Mouse (Mus musculus) megakaryocyte, adult 5-6 weeks (primary cell): Measurements from ENCODE around the gene Ifna5. TPM values are rescaled to one million over a fixed set of nuclear protein-coding genes. Genes with fewer than 3 reads are reported as not detected.

Source experiments
- ATAC-seq: 2 replicates; pipeline ENCODE4 v1.8.0; 2016; ENCODE audit warnings: mild to moderate bottlenecking, inconsistent platforms; ENCODE audit not compliant: poor library complexity, severe bottlenecking
- total RNA-seq, 2 experiments: library from RNA; stranded (forward) in 1 of 2; stranded (reverse) in 1 of 2; fragments of 153-499, 151-499 nt in 1 of 2; fragments of 221-1000, 200-1000 nt in 1 of 2; gene quantifications; 2 replicates each; pipeline versions ENCODE4 v1.2.3 to v1.2.4; 2015 to 2017

The Ifna5 gene
- total RNA-seq, 2 experiments from 2014 or later, result not detected

- ATAC-seq, result peak; percentile 72
Observed at GRCm38 (mm10) chr4:88859214-88859613, 23.9 kb downstream of the Ifna5 start.

DNA sequence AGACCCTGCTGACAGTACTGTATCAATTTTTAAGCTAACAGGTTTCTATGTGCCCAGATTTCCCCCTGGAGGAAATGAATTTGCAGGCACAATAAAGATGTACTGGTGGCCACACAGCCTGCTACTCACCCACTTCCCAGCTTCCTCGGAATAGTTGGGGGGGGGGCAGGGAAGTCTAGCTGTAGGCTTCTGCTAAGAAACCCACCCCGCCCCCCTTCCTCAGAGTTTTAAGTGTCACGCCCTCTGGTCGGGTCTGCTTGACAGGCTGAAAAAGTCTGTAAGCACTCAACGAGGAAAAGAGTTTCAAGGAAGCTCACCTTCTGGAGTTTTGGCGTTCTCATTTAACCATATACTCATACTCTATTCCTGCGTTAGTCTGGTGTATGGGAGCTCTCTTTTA, 28.0 kb downstream of the Ifna5 start:
- ATAC-seq, result no peak

GRCm38 (mm10) chr4:88864599-88864998, 29.3 kb downstream of the Ifna5 start:
- ATAC-seq, result peak; percentile 75

GRCm38 (mm10) chr4:88865011-88865569, 29.8 kb downstream of the Ifna5 start:
- ATAC-seq, result peak; percentile 59

GRCm38 (mm10) chr4:88867366-88867925, 32.1 kb downstream of the Ifna5 start:
- ATAC-seq, result peak; percentile 71

DNA sequence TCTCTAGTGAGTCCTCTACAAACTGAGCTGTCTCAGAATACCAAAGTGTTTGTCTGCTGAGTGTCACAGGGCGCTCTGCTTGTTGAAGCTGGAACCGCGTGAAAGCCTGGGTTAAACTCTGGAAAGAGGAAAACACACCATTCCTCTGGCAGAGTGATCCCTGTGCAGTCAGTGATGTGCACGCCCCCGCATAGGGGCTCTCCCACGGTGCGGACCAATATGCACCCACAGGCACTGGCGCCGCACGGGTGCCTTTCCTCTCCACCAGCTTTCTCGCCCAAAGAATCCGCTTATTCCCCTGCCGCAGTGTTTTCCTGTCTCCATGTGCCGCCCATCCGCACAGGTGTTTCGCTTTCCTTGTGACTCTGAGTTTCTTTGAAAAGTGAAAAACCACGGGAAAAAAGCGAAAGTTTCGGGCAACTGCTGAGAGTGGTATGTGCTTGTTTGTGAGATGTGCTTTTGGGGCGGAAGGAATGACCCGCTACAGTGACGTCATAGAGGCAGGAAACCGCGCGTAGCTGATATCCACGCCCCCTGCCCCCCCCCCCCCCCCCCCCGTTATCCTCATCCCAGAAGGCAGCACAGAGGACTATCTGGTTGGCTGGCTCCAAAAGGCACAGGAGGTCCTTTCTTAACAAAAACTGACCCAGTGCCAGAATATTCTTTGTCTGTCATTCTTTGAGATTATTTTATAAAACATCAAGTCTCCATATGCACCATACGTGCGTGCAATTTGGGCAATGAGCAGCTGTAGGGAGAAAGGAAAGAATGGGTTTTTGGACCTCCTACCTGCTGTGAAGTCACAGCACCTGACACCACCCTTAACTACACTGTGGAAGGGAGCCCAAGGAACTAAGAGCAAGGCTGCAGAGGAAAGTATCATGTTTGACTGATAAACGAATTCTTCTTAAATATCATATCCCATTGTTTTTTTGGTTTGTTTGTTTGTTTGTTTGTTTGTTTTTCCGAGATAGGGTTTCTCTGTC, 32.9 kb downstream of the Ifna5 start:
- ATAC-seq, result peak; percentile 25

- ATAC-seq, result peak; percentile 52
Observed at GRCm38 (mm10) chr4:88872691-88873090, 37.4 kb downstream of the Ifna5 start.

DNA sequence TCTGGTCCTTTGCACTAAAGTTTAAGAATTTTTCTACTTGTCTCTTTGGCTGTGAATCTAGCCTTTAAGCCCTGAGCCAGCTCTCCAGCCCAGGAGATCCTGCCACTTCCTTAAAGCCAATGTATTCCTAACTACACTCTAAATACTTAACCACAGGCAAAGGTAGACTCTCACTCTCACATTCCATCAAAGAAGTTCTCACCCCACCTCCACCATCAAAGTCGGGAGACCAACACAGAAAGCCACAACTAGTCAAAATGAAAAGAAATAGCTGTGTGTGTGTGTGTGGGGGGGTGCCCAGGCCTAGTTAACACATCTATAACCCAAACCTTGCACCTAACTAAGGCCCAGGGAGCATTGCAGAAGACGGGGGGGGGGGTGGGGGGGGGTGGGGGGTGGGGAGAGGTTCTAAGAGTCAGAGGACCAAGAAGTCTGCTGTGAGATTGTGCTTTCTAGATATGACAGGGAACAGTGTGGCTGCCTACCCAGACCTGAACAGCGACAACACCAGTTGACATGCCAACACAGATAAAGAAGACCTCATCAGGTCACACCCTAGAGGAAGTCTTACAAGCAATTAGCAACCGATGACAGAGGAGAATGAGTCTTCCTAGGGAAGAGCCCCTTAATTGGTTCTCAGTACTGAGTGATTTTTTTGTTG, 40.2 kb downstream of the Ifna5 start:
- peak; percentile 19; the same call in 1 of the 2 replicates for ATAC-seq

GRCm38 (mm10) chr4:88876520-88876919, 41.2 kb downstream of the Ifna5 start:
- ATAC-seq, result no peak

DNA sequence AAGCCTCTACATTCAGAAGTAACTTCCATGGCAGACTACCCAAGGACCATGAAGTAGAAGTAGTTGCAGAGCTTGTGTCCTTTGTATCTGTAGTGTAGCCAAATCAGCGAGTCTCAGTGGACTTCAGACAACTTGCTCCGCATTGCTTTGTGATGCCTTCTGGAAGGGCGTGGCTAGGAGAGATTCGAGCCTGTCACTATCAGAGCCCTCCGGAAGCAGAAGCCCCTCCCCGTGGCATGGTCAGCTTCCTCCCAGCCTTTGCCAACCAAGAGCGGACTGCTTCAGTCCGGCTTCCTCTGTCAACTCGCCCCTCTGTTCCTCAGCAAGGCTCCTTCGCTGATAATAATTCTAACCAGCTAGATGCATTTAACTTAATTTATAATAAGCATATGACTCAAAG, 42.9 kb downstream of the Ifna5 start:
- ATAC-seq, result peak; percentile 95

DNA sequence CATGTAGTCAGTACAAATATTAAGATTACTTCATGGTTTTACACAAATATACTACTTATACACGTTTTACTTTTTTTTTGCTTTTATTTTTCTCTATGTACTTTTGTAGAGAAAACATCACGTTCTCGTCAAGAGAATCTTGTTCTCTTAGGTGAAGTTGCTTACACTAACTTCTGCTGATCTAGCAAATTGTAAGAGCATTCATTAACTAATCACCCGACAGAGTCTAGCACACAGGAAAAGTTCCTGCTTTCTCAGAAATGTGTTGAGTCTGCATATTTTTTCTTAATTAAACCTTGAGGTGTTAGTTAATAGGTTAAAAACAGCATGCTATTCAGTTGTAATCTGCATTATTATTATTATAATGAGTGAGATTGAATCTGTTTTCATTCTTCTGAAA, 43.4 kb downstream of the Ifna5 start:
- ATAC-seq, result no peak

- no peak for ATAC-seq
Observed at GRCm38 (mm10) chr4:88880101-88880500, 44.8 kb downstream of the Ifna5 start, which contains the start of gene Ifne. Gene Ifne (minus strand): TSS chr4:88880201.

Other genes with a start within 250 kb of the Ifna5 start
- not detected in 2 replicates for gene Ifna9, start 243.1 kb upstream of the Ifna5 start, total RNA-seq (2015)
- not detected in 2 replicates for gene Ifna9, start 243.1 kb upstream of the Ifna5 start, total RNA-seq (2017)
- gene Ifna12, start 232.1 kb upstream of the Ifna5 start, total RNA-seq (2015), result not detected in 2 replicates
- not detected in 2 replicates for gene Ifna12, start 232.1 kb upstream of the Ifna5 start, total RNA-seq (2017)
- not detected in 2 replicates for gene C87499, start 201.1 kb upstream of the Ifna5 start, total RNA-seq (2015)
- not detected in 2 replicates for gene C87499, start 201.1 kb upstream of the Ifna5 start, total RNA-seq (2017)
- not detected in 2 replicates for gene Ifna13, start 191.1 kb upstream of the Ifna5 start, total RNA-seq (2015)
- gene Ifna13, start 191.1 kb upstream of the Ifna5 start, total RNA-seq (2017), result not detected in 2 replicates
- not detected in 2 replicates for gene Ifna16, start 158.6 kb upstream of the Ifna5 start, total RNA-seq (2015)
- not detected in 2 replicates for gene Ifna16, start 158.6 kb upstream of the Ifna5 start, total RNA-seq (2017)
- gene Ifna2, start 151.6 kb upstream of the Ifna5 start, total RNA-seq (2015), result not detected in 2 replicates
- not detected in 2 replicates for gene Ifna2, start 151.6 kb upstream of the Ifna5 start, total RNA-seq (2017)
- not detected in 2 replicates for gene Ifnab, start 144.2 kb upstream of the Ifna5 start, total RNA-seq (2015)
- not detected in 2 replicates for gene Ifnab, start 144.2 kb upstream of the Ifna5 start, total RNA-seq (2017)
- not detected in 2 replicates for gene Gm26566, start 113.7 kb upstream of the Ifna5 start, total RNA-seq (2015)
- 0.55 TPM in 1 of 2 replicates, not detected in the other for gene Gm26566, start 113.7 kb upstream of the Ifna5 start, total RNA-seq (2017)
- gene Klhl9, start 113.1 kb upstream of the Ifna5 start, total RNA-seq (2015), result 56.7 and 61.1 TPM in 2 replicates
- gene Klhl9, start 113.1 kb upstream of the Ifna5 start, total RNA-seq (2017), result 83.8 and 85.5 TPM in 2 replicates
- gene Gm13271, start 80.7 kb upstream of the Ifna5 start, total RNA-seq (2015), result not detected in 2 replicates
- not detected in 2 replicates for gene Gm13271, start 80.7 kb upstream of the Ifna5 start, total RNA-seq (2017)
- not detected in 2 replicates for gene Gm13283, start 75.4 kb upstream of the Ifna5 start, total RNA-seq (2015)
- gene Gm13283, start 75.4 kb upstream of the Ifna5 start, total RNA-seq (2017), result 0.18 and 0.20 TPM in 2 replicates
- not detected in 2 replicates for gene Gm13290, start 61.7 kb upstream of the Ifna5 start, total RNA-seq (2015)
- not detected in 2 replicates for gene Gm13290, start 61.7 kb upstream of the Ifna5 start, total RNA-seq (2017)
- not detected in 2 replicates for gene Gm13289, start 58.6 kb upstream of the Ifna5 start, total RNA-seq (2015)
- gene Gm13289, start 58.6 kb upstream of the Ifna5 start, total RNA-seq (2017), result not detected in 2 replicates
- not detected in 2 replicates for gene Gm13272, start 55.7 kb upstream of the Ifna5 start, total RNA-seq (2015)
- gene Gm13272, start 55.7 kb upstream of the Ifna5 start, total RNA-seq (2017), result not detected in 2 replicates
- gene Ifnz, start 53.4 kb upstream of the Ifna5 start, total RNA-seq (2015), result not detected in 2 replicates
- gene Ifnz, start 53.4 kb upstream of the Ifna5 start, total RNA-seq (2017), result not detected in 2 replicates
- not detected in 2 replicates for gene Gm13276, start 49.8 kb upstream of the Ifna5 start, total RNA-seq (2015)
- not detected in 2 replicates for gene Gm13276, start 49.8 kb upstream of the Ifna5 start, total RNA-seq (2017)
- gene Gm13277, start 46.9 kb upstream of the Ifna5 start, total RNA-seq (2015), result not detected in 2 replicates
- not detected in 2 replicates for gene Gm13277, start 46.9 kb upstream of the Ifna5 start, total RNA-seq (2017)
- not detected in 2 replicates for gene Gm13278, start 44.0 kb upstream of the Ifna5 start, total RNA-seq (2015)
- gene Gm13278, start 44.0 kb upstream of the Ifna5 start, total RNA-seq (2017), result not detected in 2 replicates
- gene Gm13275, start 41.0 kb upstream of the Ifna5 start, total RNA-seq (2015), result not detected in 2 replicates
- not detected in 2 replicates for gene Gm13275, start 41.0 kb upstream of the Ifna5 start, total RNA-seq (2017)
- not detected in 2 replicates for gene Gm13279, start 38.1 kb upstream of the Ifna5 start, total RNA-seq (2015)
- not detected in 2 replicates for gene Gm13279, start 38.1 kb upstream of the Ifna5 start, total RNA-seq (2017)
- not detected in 2 replicates for gene Gm13285, start 35.9 kb upstream of the Ifna5 start, total RNA-seq (2015)
- not detected in 2 replicates for gene Gm13285, start 35.9 kb upstream of the Ifna5 start, total RNA-seq (2017)
- not detected in 2 replicates for gene Gm13287, start 32.3 kb upstream of the Ifna5 start, total RNA-seq (2015)
- gene Gm13287, start 32.3 kb upstream of the Ifna5 start, total RNA-seq (2017), result not detected in 2 replicates
- gene Gm13288, start 30.0 kb upstream of the Ifna5 start, total RNA-seq (2015), result not detected in 2 replicates
- gene Gm13288, start 30.0 kb upstream of the Ifna5 start, total RNA-seq (2017), result not detected in 2 replicates
- not detected in 2 replicates for gene Ifna7, start 19.3 kb upstream of the Ifna5 start, total RNA-seq (2015)
- not detected in 2 replicates for gene Ifna7, start 19.3 kb upstream of the Ifna5 start, total RNA-seq (2017)
- gene Ifna11, start 15.6 kb upstream of the Ifna5 start, total RNA-seq (2015), result not detected in 2 replicates
- not detected in 2 replicates for gene Ifna11, start 15.6 kb upstream of the Ifna5 start, total RNA-seq (2017)
- not detected in 2 replicates for gene Ifna6, start 8.1 kb upstream of the Ifna5 start, total RNA-seq (2015)
- gene Ifna6, start 8.1 kb upstream of the Ifna5 start, total RNA-seq (2017), result not detected in 2 replicates
- not detected in 2 replicates for gene Ifna4, start 6.3 kb downstream of the Ifna5 start, total RNA-seq (2015)
- not detected in 2 replicates for gene Ifna4, start 6.3 kb downstream of the Ifna5 start, total RNA-seq (2017)
- not detected in 2 replicates for gene Ifna1, start 14.6 kb downstream of the Ifna5 start, total RNA-seq (2015)
- gene Ifna1, start 14.6 kb downstream of the Ifna5 start, total RNA-seq (2017), result not detected in 2 replicates
- gene Ifne, start 44.7 kb downstream of the Ifna5 start, total RNA-seq (2015), result not detected in 2 replicates
- not detected in 2 replicates for gene Ifne, start 44.7 kb downstream of the Ifna5 start, total RNA-seq (2017)